Mouse (Mus musculus): ENCODE data around the gene Chd2. TPM values are rescaled to one million over a fixed set of nuclear protein-coding genes. Genes with fewer than 3 reads are reported as not detected.

Gene Chd2
- polyA plus RNA-seq, 1 experiment, result 51.4 TPM

DNA sequence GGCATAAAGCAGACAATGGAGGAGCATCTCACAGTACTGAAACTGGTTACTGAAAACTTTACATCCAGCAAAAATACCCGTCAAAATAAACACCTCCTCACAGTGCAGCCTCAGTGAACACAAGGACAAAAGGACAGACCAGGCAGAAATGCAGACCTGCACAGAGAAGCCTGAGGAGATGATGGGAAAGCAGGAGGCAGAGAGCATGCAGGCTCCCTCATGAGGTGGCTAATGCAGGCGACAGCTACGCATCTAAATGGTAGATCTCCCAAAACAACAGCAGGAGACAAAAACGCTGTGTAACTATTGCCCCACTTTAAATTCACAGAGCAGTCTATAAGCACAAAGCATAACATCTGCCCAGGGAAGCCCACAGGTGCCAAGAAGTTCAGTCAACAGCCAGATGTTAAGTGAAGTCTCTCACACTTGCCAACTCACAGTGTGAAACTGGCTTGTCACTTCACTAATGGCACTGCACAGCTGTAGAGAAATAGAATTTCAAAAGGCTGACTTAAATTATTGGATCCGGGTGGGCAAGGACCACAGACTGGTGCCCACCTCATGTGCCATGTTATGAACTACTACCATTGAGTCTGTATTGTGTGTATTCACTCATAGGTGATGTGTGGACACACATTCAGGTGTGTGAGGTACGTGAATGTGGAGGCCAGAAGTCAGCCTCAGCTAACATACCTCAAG, 107.8 kb downstream of the Chd2 start:
- H3K27ac ChIP-seq (ENCODE audit: insufficient read depth, low read length), result no peak overlapping the region
- H3K4me3 ChIP-seq (ENCODE audit: insufficient read depth, low read length), result no peak overlapping the region
- H3K4me1 ChIP-seq (ENCODE audit: control insufficient read depth, insufficient read depth, low read length), result no peaks in the 10 kb centered on the region
- TF ChIP-seq CTCF (IDR thresholded peaks at IDR 0.05; ENCODE audit: borderline replicate concordance, insufficient read depth, low read length) (no peak), POLR2A (IDR thresholded peaks at IDR 0.05; ENCODE audit: low read depth, low read length) (no peak)

- H3K4me3 ChIP-seq (ENCODE audit: insufficient read depth, low read length), result no peak overlapping the region
- H3K4me1 ChIP-seq (ENCODE audit: control insufficient read depth, insufficient read depth, low read length), result peaks cover 14% of the 10 kb centered on the region; the same call in 1 of the 2 replicates
- H3K27ac ChIP-seq (ENCODE audit: insufficient read depth, low read length), result no peak overlapping the region
- TF ChIP-seq POLR2A (IDR thresholded peaks at IDR 0.05; ENCODE audit: low read depth, low read length) (no peak), CTCF (IDR thresholded peaks at IDR 0.05; ENCODE audit: borderline replicate concordance, insufficient read depth, low read length) (no peak)
Observed at GRCm38 (mm10) chr7:73428525-73428924, 113.1 kb downstream of the Chd2 start.

GRCm38 (mm10) chr7:73427794-73428193, 113.8 kb downstream of the Chd2 start:
- TF ChIP-seq POLR2A (IDR thresholded peaks at IDR 0.05; ENCODE audit: low read depth, low read length), result no peak
- TF ChIP-seq CTCF (IDR thresholded peaks at IDR 0.05; ENCODE audit: borderline replicate concordance, insufficient read depth, low read length), result no peak

GRCm38 (mm10) chr7:73426752-73427386, 114.8 kb downstream of the Chd2 start:
- Histone ChIP-seq H3K4me1 (ENCODE audit: control insufficient read depth, insufficient read depth, low read length) (peaks cover 14% of the 10 kb centered on the region; the same call in 1 of the 2 replicates), H3K4me3 (ENCODE audit: insufficient read depth, low read length) (no peak overlapping the region), H3K27ac (ENCODE audit: insufficient read depth, low read length) (peak overlapping the region; percentile 27; the same call in 1 of the 2 replicates)
- TF ChIP-seq POLR2A (IDR thresholded peaks at IDR 0.05; ENCODE audit: low read depth, low read length) (no peak), CTCF (IDR thresholded peaks at IDR 0.05; ENCODE audit: borderline replicate concordance, insufficient read depth, low read length) (no peak)

More at GRCm38 (mm10) chr7:73427794-73428193, 113.8 kb downstream of the Chd2 start:
- no peak overlapping the region for H3K4me3 ChIP-seq (ENCODE audit: insufficient read depth, low read length)
- no peak overlapping the region for H3K27ac ChIP-seq (ENCODE audit: insufficient read depth, low read length)
- H3K4me1 ChIP-seq (ENCODE audit: control insufficient read depth, insufficient read depth, low read length), result peaks cover 14% of the 10 kb centered on the region; the same call in 1 of the 2 replicates

DNA sequence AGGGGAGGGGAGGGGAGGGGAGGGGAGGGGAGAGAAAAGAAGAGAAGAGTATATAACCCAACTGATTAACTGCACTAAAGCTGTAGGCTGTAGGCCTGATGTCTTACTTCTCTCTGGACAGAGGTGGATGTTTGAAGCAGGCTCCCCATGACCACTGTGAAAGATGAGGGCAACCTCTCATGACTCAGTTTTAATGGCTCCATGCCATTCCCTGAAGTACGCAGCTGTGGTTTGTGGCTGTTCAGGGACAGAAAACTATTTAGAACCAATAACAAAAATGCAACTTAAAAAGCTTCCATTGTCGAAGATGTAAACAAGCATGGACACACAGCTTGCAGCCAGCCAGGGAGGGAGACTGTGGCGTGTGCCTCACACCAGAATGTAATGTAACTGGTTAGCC, 115.4 kb downstream of the Chd2 start:
- Histone ChIP-seq H3K4me3 (ENCODE audit: insufficient read depth, low read length) (no peak overlapping the region), H3K27ac (ENCODE audit: insufficient read depth, low read length) (no peak overlapping the region), H3K4me1 (ENCODE audit: control insufficient read depth, insufficient read depth, low read length) (peaks cover 16% of the 10 kb centered on the region; the same call in 1 of the 2 replicates)
- no peak for TF ChIP-seq CTCF (IDR thresholded peaks at IDR 0.05; ENCODE audit: borderline replicate concordance, insufficient read depth, low read length)
- TF ChIP-seq POLR2A (IDR thresholded peaks at IDR 0.05; ENCODE audit: low read depth, low read length), result no peak

GRCm38 (mm10) chr7:73425451-73425850, 116.2 kb downstream of the Chd2 start:
- Histone ChIP-seq H3K4me3 (ENCODE audit: insufficient read depth, low read length) (no peak overlapping the region), H3K4me1 (ENCODE audit: control insufficient read depth, insufficient read depth, low read length) (peaks cover 18% of the 10 kb centered on the region; the same call in 1 of the 2 replicates), H3K27ac (ENCODE audit: insufficient read depth, low read length) (no peak overlapping the region)
- TF ChIP-seq CTCF (IDR thresholded peaks at IDR 0.05; ENCODE audit: borderline replicate concordance, insufficient read depth, low read length) (no peak), POLR2A (IDR thresholded peaks at IDR 0.05; ENCODE audit: low read depth, low read length) (no peak)

- Histone ChIP-seq H3K4me1 (ENCODE audit: control insufficient read depth, insufficient read depth, low read length) (peaks cover 18% of the 10 kb centered on the region; the same call in 1 of the 2 replicates), H3K4me3 (ENCODE audit: insufficient read depth, low read length) (no peak overlapping the region), H3K27ac (ENCODE audit: insufficient read depth, low read length) (peak overlapping the region; percentile 14)
- TF ChIP-seq POLR2A (IDR thresholded peaks at IDR 0.05; ENCODE audit: low read depth, low read length) (no peak), CTCF (IDR thresholded peaks at IDR 0.05; ENCODE audit: borderline replicate concordance, insufficient read depth, low read length) (no peak)
Observed at GRCm38 (mm10) chr7:73424705-73425104, 116.9 kb downstream of the Chd2 start.

DNA sequence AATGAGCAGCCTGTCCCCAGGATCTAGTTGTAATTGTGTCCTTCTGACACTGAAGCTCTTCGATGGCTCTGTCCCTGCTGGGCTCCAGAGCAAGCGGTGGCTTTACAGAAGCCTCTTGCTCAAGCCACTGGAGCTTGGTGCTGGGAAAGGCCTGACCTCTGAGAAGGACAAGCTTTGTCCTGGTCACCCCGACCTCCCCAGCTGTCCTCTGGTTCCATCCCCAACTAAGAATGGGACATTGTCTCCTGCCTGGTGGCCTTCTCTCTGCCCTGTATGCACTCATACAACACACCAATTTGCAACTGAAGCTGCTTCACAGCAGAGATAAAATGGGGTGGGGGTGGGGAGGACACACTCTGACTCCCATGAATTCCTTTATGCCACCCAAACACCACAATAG, 117.4 kb downstream of the Chd2 start:
- H3K4me1 ChIP-seq (ENCODE audit: control insufficient read depth, insufficient read depth, low read length), result peaks cover 18% of the 10 kb centered on the region; the same call in 1 of the 2 replicates
- peak overlapping the region; percentile 14 for H3K27ac ChIP-seq (ENCODE audit: insufficient read depth, low read length)
- TF ChIP-seq POLR2A (IDR thresholded peaks at IDR 0.05; ENCODE audit: low read depth, low read length), result no peak
- TF ChIP-seq CTCF (IDR thresholded peaks at IDR 0.05; ENCODE audit: borderline replicate concordance, insufficient read depth, low read length), result no peak
- no peak overlapping the region for H3K4me3 ChIP-seq (ENCODE audit: insufficient read depth, low read length)

GRCm38 (mm10) chr7:73423236-73423635, 118.4 kb downstream of the Chd2 start:
- Histone ChIP-seq H3K27ac (ENCODE audit: insufficient read depth, low read length) (no peak overlapping the region), H3K4me3 (ENCODE audit: insufficient read depth, low read length) (no peak overlapping the region), H3K4me1 (ENCODE audit: control insufficient read depth, insufficient read depth, low read length) (peaks cover 18% of the 10 kb centered on the region; the same call in 1 of the 2 replicates)
- no peak for TF ChIP-seq POLR2A (IDR thresholded peaks at IDR 0.05; ENCODE audit: low read depth, low read length)
- TF ChIP-seq CTCF (IDR thresholded peaks at IDR 0.05; ENCODE audit: borderline replicate concordance, insufficient read depth, low read length), result no peak

Measured in embryonic fibroblast, embryonic 13.5 days (primary cell).